Mouse (Mus musculus) liver, embryonic 11.5 days (tissue): Measurements from ENCODE around the gene Myh7b. TPM values are rescaled to one million over a fixed set of nuclear protein-coding genes. Genes with fewer than 3 reads are reported as not detected.
A peak's percentile ranks its signal among the peaks of the same experiment; 100 is the strongest.

Source experiments
- ATAC-seq: fragments of 200-750 bp; cut with Nextera tagmentation; replicated peaks from 2 replicates; pipeline ENCODE4 v1.8.0; 2017; ENCODE audit warnings: moderate number of reproducible peaks, mild to moderate bottlenecking, moderate TSS enrichment, moderate library complexity; ENCODE audit not compliant: low FRiP score
- DNase-seq: peaks from one replicate; pipeline ENCODE4 v3.0.0-alpha.2; 2017; ENCODE audit warnings: low spot score
- H3K27ac ChIP-seq: fragments of 300-500 bp; sonication (generic); 2 replicates; pipeline ENCODE4 v1.5.1; 2014; ENCODE audit warnings: mild to moderate bottlenecking, low read depth, low read length, control low read depth
- H3K27me3 ChIP-seq: fragments of 300-500 bp; sonication (generic); replicated peaks from 2 replicates; pipeline ENCODE4 v1.6.1; 2014; ENCODE audit warnings: low read length, mixed read lengths; ENCODE audit not compliant: control insufficient read depth, insufficient read depth
- H3K36me3 ChIP-seq: fragments of 300-500 bp; sonication (generic); 2 replicates; pipeline ENCODE4 v1.6.1; 2014; ENCODE audit warnings: mild to moderate bottlenecking, low read length, moderate library complexity, mixed read lengths; ENCODE audit not compliant: control insufficient read depth, insufficient read depth
- H3K4me1 ChIP-seq: fragments of 300-500 bp; sonication (generic); replicated peaks from 2 replicates; pipeline ENCODE4 v1.6.1; 2014; ENCODE audit warnings: low read length, mixed read lengths; ENCODE audit not compliant: control insufficient read depth, insufficient read depth
- H3K4me2 ChIP-seq: fragments of 300-500 bp; sonication (generic); 2 replicates; pipeline ENCODE4 v1.6.1; 2014; ENCODE audit warnings: mild to moderate bottlenecking, control low read depth, moderate library complexity
- H3K4me3 ChIP-seq: fragments of 300-500 bp; sonication (generic); 2 replicates; pipeline ENCODE4 v1.5.1; 2014; ENCODE audit warnings: low read depth, low read length, control low read depth
- H3K9ac ChIP-seq: fragments of 300-500 bp; sonication (generic); 2 replicates; pipeline ENCODE4 v1.6.1; 2014; ENCODE audit warnings: low read depth, low read length, control low read depth
- H3K9me3 ChIP-seq: fragments of 300-500 bp; sonication (generic); 2 replicates; pipeline ENCODE4 v1.6.1; 2016; ENCODE audit warnings: low read length, inconsistent platforms, mixed read lengths; ENCODE audit not compliant: control insufficient read depth
- WGBS: fragments of 180-500 bp; shearing (Covaris S2); extraction: QIAGEN DNeasy Blood & Tissue Kit; methylation state at CpG from one replicate; pipeline ENCODE4 v1.1.7; 2014; 5-methylcytosine and 5-hydroxymethylcytosine counted together
- polyA plus RNA-seq: library from polyadenylated mRNA; unstranded; fragments of >200 nt; fragmentation: Nextera tagmentation; extraction: Ambion mirVana; gene quantifications from 2 replicates; pipeline ENCODE4 v1.2.1, GENCODE M21; 2014

The Myh7b gene
- polyA plus RNA-seq = 4.3 and 5.3 TPM in 2 replicates

DNA sequence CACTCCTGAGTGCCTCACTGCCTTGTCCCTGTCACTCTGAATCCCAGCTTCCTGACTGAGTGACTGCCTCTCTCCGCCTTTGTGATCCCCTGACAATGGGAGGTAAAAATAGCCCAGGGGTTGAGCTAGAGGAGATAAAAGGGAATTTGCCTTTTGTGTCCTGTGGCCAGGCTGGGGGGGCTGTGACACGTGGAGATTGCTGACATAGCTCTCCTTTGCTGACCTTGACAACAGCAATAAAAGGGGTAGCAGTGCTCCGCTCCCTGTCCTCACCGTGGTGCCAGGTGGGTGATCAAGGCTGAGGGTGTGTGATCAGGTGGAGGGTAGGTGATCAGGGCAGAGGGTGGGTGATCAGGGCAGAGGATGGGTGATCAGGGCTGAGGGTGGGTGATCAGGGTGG, at the start of gene Myh7b:
Myh7b (plus strand) TSS at position 235 of the 400 bp plus-strand sequence.
- Histone ChIP-seq H3K4me3 (no peak within 1 kb of the TSS), H3K27ac (no peak within 1 kb of the TSS; the same call in 1 of the 2 replicates), H3K36me3 (no peaks in the 10 kb centered on the region), H3K27me3 (peaks cover 4% of the 10 kb centered on the region; the same call in 1 of the 2 replicates), H3K4me2 (no peak within 1 kb of the TSS), H3K9me3 (no peaks in the 10 kb centered on the region), H3K9ac (0 out of 2 replicates have a peak within 1 kb of the TSS, but pooled peaks have one; percentile 36), H3K4me1 (peaks cover 22% of the 10 kb centered on the region)
- ATAC-seq (no peak), DNase-seq (no peak)
- 42% methylated on average over 4 of the region's 4 CpGs for WGBS

DNA sequence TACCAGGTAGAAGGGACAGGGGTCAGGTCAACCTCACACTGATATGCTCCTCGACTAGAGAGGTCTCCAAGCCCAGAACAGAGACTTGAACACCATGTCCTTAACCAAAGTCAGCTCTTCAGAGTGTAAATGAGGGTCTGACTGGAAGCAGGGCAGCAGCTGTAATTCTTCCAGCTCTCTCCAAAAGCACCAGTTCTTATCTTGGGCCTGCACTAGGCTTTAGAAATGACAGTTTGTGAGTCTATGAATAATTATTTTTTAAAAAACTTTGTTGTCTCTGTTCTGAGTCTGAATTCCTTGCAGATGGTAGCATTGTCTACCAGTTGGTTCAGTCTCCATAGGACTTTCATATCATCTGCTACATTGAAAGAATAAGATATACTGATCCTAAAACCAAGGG, 48.8 kb upstream of the Myh7b start:
- H3K4me1 ChIP-seq = no peaks in the 10 kb centered on the region
- no peak for ATAC-seq
- H3K27me3 ChIP-seq = no peaks in the 10 kb centered on the region
- no peaks in the 10 kb centered on the region for H3K9me3 ChIP-seq
- H3K27ac ChIP-seq = no peak overlapping the region
- no peak overlapping the region for H3K9ac ChIP-seq
- H3K4me3 ChIP-seq = no peak overlapping the region
- WGBS = 58% methylated on average over 1 of the region's 1 CpGs
- no peak for DNase-seq
- peaks cover 3% of the 10 kb centered on the region for H3K36me3 ChIP-seq
- no peak overlapping the region for H3K4me2 ChIP-seq

DNA sequence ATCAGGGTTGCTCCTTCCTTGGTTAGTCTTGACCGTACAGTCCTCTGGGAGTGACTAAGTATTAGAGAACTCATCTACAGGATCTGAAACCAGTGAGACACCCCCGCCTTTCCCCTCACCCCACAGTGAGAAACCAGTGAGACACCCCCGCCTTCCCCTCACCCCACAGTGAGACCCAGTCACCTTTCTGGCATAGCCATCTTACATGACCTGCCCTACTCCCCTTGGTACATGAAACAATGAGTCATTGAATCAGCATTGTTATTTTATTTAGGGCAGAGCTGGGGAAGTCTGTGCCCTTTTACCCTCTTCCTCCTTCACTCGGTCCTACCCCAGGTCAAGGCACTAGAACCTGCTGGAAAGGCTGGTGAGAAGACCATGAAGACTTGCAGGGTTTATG, 48.1 kb upstream of the Myh7b start:
- 79% methylated on average over 4 of the region's 4 CpGs for WGBS
- no peak overlapping the region for H3K27ac ChIP-seq

DNA sequence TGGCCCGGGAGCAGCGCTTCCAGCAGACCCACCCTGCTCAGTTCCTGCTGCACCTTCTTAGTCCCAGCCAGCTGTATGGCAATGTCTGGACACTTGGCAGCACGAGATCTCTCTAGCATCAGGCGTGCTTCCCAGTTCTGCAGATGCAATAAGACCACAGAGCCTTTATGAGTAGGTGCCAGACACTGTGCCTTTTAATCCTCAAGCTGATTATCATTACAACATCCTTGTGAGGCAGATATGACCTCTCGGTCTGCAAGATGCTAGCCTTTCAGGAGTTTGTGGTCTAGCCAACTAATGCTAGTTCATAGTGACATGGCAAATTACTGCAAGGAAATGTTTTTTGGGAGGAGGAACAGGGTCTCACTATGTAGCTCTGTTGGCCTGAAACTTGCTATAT, 43.3 kb upstream of the Myh7b start:
- Histone ChIP-seq H3K4me2 (no peak overlapping the region), H3K4me1 (no peaks in the 10 kb centered on the region), H3K9ac (no peak overlapping the region), H3K9me3 (no peaks in the 10 kb centered on the region), H3K36me3 (peaks cover 3% of the 10 kb centered on the region), H3K27ac (no peak overlapping the region), H3K4me3 (no peak overlapping the region), H3K27me3 (no peaks in the 10 kb centered on the region)
- ATAC-seq = no peak
- 69% methylated on average over 5 of the region's 5 CpGs for WGBS
- no peak for DNase-seq

More for the DNA sequence above, 48.1 kb upstream of the Myh7b start:
- H3K9me3 ChIP-seq = no peaks in the 10 kb centered on the region
- no peaks in the 10 kb centered on the region for H3K4me1 ChIP-seq
- H3K4me2 ChIP-seq = no peak overlapping the region
- H3K36me3 ChIP-seq = peaks cover 3% of the 10 kb centered on the region
- ATAC-seq (no peak), DNase-seq (no peak)
- no peak overlapping the region for H3K9ac ChIP-seq
- no peak overlapping the region for H3K4me3 ChIP-seq
- H3K27me3 ChIP-seq = no peaks in the 10 kb centered on the region

DNA sequence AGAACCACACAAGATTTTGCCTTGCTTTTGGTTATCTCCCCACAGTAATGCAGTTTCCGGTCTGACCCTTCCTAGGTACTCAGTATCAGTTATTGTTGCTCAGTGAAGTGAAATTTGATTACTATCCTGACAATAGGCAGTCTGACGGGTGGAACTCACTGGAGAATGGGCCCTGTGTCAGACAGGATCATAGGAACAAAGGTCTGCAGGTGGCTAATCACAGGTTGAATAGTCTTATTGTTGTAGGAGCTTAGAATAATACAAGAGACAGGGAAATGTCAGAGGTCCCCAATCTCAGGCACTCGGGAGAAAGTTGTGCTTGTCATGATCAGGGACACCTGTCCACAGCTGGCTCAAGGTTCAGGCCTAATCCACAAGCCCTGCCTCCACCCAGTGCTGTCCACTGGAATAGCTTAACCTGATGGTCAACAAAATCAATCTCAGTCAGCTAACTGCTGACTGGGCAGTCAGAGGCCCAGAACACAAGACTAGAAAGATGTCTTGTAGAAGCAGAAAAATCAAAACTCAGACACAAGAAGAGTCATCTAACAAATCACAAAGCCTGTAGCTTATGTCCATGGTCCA, 41.7 kb upstream of the Myh7b start:
- DNase-seq (no peak), ATAC-seq (no peak)
- no peak overlapping the region for H3K27ac ChIP-seq
- H3K27me3 ChIP-seq = no peaks in the 10 kb centered on the region
- no peaks in the 10 kb centered on the region for H3K9me3 ChIP-seq
- no peak overlapping the region for H3K9ac ChIP-seq
- whole genome bisulfite sequencing = 52% methylated on average over 3 of the region's 3 CpGs
- no peak overlapping the region for H3K4me2 ChIP-seq
- H3K4me1 ChIP-seq = no peaks in the 10 kb centered on the region
- peaks cover 3% of the 10 kb centered on the region for H3K36me3 ChIP-seq
- no peak overlapping the region for H3K4me3 ChIP-seq

DNA sequence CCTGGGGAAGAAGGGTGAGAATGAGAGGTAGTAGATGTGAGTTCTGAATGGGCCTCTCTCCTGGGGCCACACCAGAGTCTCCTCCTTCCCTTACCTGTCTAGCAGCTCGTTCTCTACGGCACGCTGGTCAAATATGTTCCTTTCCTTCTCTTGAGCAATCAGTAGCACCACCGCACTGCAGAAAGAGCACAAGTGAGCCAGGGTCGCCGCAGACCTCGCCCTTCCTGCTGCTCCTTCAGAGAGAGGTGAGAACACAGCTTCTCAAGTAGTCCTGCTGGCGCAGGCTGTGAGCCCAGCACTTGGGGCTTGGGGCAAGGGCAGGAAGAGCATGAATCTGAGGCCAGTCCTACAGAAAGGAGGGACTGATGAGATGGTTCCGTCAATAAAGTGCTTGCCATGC, 38.0 kb upstream of the Myh7b start:
- peaks cover 4% of the 10 kb centered on the region; the same call in 1 of the 2 replicates for H3K36me3 ChIP-seq

DNA sequence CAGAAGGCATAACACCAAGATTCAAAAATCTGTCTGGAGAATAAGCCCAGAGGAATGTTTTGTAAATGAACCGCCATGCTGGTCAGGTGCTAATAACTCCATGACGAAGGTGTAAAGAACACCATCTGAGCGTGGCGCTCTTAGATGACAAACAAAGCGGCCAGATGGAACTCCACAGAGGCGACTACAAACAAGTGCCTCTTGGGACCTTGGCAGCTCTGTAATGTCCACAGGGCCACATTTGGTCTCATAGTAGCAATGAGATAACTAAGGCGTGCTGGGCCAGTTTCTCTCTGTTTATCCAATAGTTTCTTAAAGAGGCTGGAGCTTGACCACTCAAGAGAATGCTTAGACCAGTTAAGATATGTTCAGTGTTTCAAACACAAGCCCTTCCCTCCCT, 37.0 kb upstream of the Myh7b start:
- Histone ChIP-seq H3K4me3 (no peak overlapping the region), H3K9ac (no peak overlapping the region), H3K27me3 (no peaks in the 10 kb centered on the region), H3K27ac (no peak overlapping the region), H3K4me1 (no peaks in the 10 kb centered on the region), H3K4me2 (no peak overlapping the region), H3K36me3 (peaks cover 4% of the 10 kb centered on the region; the same call in 1 of the 2 replicates), H3K9me3 (no peaks in the 10 kb centered on the region)
- ATAC-seq = no peak
- no peak for DNase-seq
- WGBS = 89% methylated on average over 7 of the region's 7 CpGs

More for the DNA sequence above, 38.0 kb upstream of the Myh7b start:
- Histone ChIP-seq H3K9ac (no peak overlapping the region), H3K4me1 (no peaks in the 10 kb centered on the region), H3K4me2 (no peak overlapping the region), H3K27me3 (no peaks in the 10 kb centered on the region), H3K9me3 (no peaks in the 10 kb centered on the region), H3K27ac (no peak overlapping the region), H3K4me3 (no peak overlapping the region)
- WGBS = 88% methylated on average over 9 of the region's 9 CpGs
- DNase-seq (no peak), ATAC-seq (no peak)

DNA sequence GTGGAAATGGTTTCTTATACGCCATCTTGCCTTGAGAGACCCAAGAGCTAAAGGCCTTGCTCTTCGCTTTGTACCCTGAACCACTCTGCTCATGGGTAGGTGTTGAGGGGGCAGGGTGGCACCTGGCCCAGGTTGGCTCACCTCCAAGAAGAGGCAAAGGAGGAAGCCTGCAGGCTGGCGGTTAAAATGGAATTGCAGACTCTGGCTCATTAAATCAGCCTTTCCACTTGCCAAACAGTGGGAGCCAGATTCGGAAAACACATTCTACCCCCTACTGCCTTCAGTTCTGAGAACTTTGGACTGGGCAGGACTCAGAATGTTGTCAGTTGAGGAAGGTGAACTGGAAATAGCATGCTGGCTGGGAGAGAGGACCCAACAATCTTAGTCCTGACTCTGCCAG, 36.3 kb upstream of the Myh7b start:
- no peaks in the 10 kb centered on the region for H3K9me3 ChIP-seq
- DNase-seq (no peak), ATAC-seq (no peak)
- H3K27me3 ChIP-seq = no peaks in the 10 kb centered on the region
- H3K4me1 ChIP-seq = no peaks in the 10 kb centered on the region
- H3K4me2 ChIP-seq = no peak overlapping the region
- no peak overlapping the region for H3K9ac ChIP-seq
- WGBS = 84% methylated on average over 4 of the region's 4 CpGs
- no peak overlapping the region for H3K27ac ChIP-seq
- peaks cover 4% of the 10 kb centered on the region; the same call in 1 of the 2 replicates for H3K36me3 ChIP-seq
- no peak overlapping the region for H3K4me3 ChIP-seq

DNA sequence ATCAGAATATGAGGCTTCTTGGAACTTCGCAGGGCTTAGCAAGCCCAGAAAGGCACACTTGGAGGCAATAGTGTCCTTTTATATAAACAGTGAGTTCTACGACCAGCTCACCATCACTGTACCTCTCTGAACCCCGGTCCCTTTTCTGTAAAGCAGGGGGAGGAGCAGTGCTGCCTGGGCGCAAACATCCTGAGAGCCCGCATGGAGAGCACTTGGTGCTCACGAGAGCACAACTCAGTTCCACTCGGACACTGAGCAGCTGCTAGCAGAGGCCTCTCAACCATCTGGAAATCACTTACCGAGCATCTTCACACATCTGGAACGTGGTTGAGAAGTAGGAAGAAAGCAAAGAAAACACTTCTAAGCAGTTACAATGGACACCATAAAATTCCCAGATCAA, 34.4 kb upstream of the Myh7b start:
- Histone ChIP-seq H3K4me2 (no peak overlapping the region), H3K9me3 (no peaks in the 10 kb centered on the region), H3K9ac (no peak overlapping the region), H3K27me3 (no peaks in the 10 kb centered on the region), H3K4me1 (no peaks in the 10 kb centered on the region), H3K36me3 (peaks cover 4% of the 10 kb centered on the region; the same call in 1 of the 2 replicates), H3K27ac (no peak overlapping the region), H3K4me3 (no peak overlapping the region)
- DNase-seq = no peak
- WGBS = 84% methylated on average over 9 of the region's 9 CpGs
- ATAC-seq = no peak
